Mouse (Mus musculus) small intestine, adult 2 months (tissue): Measurements from ENCODE around the gene Ago3. TPM values are rescaled to one million over a fixed set of nuclear protein-coding genes. Genes with fewer than 3 reads are reported as not detected.

Experiments used
- H3K27ac ChIP-seq: fragments of 200-500 bp; 2 replicates; pipeline ENCODE4 v1.5.1; 2012; ENCODE audit warnings: low read depth, low read length, control low read depth, inconsistent platforms; ENCODE audit not compliant: insufficient read depth
- H3K27me3 ChIP-seq: fragments of 200-500 bp; 2 replicates; pipeline ENCODE4 v1.6.1; 2012; ENCODE audit warnings: mild to moderate bottlenecking, moderate library complexity, low read length, inconsistent platforms; ENCODE audit not compliant: control insufficient read depth, insufficient read depth
- H3K36me3 ChIP-seq: fragments of 200-500 bp; 2 replicates; pipeline ENCODE4 v1.6.1; 2012; ENCODE audit warnings: mild to moderate bottlenecking, low read length, control low read depth, inconsistent platforms; ENCODE audit not compliant: control insufficient read depth, insufficient read depth
- H3K4me1 ChIP-seq: fragments of 200-500 bp; 2 replicates; pipeline ENCODE4 v1.6.1; 2012; ENCODE audit warnings: low read length, inconsistent platforms, mixed read lengths; ENCODE audit not compliant: control insufficient read depth, insufficient read depth, insufficient read length
- H3K4me3 ChIP-seq: fragments of 200-500 bp; 2 replicates; pipeline ENCODE4 v1.5.1; 2012; ENCODE audit warnings: low read depth, mild to moderate bottlenecking, control low read depth, inconsistent platforms, low read length, moderate library complexity
- CTCF ChIP-seq: fragments of 200-500 bp; IDR thresholded peaks from 2 replicates; pipeline ENCODE4 v1.5.1; 2012; ENCODE audit warnings: low read depth, mild to moderate bottlenecking, control low read depth, inconsistent platforms, low read length, moderate library complexity, mixed read lengths; ENCODE audit not compliant: insufficient replicate concordance, insufficient read length; ENCODE audit errors: extremely low read depth
- POLR2A ChIP-seq: fragments of 200-500 bp; IDR thresholded peaks from 2 replicates; pipeline ENCODE4 v1.6.1; 2012; ENCODE audit warnings: low read depth, mild to moderate bottlenecking, control low read depth, inconsistent platforms, low read length, moderate library complexity
- WGBS: fragments of 180-500 bp; shearing (Covaris S2); methylation state at CpG from one replicate; pipeline ENCODE4 v1.1.7; 2018; 5-methylcytosine and 5-hydroxymethylcytosine counted together
- polyA plus RNA-seq: library from polyadenylated mRNA; depleted of rRNA; stranded (reverse); fragments of >200 nt; gene quantifications from 2 replicates; pipeline ENCODE4 v1.2.3, GENCODE M21; 2012

The Ago3 gene
- polyA plus RNA-seq, 1 experiment, result 12.4 TPM

- H3K27ac ChIP-seq, result no peak overlapping the region
- peaks cover 24% of the 10 kb centered on the region for H3K27me3 ChIP-seq
- peaks cover 14% of the 10 kb centered on the region for H3K4me1 ChIP-seq
- no peak for TF ChIP-seq POLR2A
- no peak for TF ChIP-seq CTCF
- H3K36me3 ChIP-seq, result no peaks in the 10 kb centered on the region
- under 1% methylated on average over 49 of the region's 50 CpGs for WGBS
- H3K4me3 ChIP-seq, result peak overlapping the region; percentile 37
Observed at GRCm38 (mm10) chr4:126300916-126301583, 128.3 kb downstream of the Ago3 start.

GRCm38 (mm10) chr4:126296617-126297101, 132.7 kb downstream of the Ago3 start:
- no peaks in the 10 kb centered on the region for H3K36me3 ChIP-seq
- no peak overlapping the region for H3K27ac ChIP-seq
- under 1% methylated on average over 34 of the region's 34 CpGs for WGBS
- H3K4me3 ChIP-seq, result peak overlapping the region; percentile 41
- H3K4me1 ChIP-seq, result peaks cover 14% of the 10 kb centered on the region
- TF ChIP-seq CTCF (no peak), POLR2A (no peak)
- peaks cover 16% of the 10 kb centered on the region for H3K27me3 ChIP-seq

GRCm38 (mm10) chr4:126295937-126296336, 133.4 kb downstream of the Ago3 start:
- no peaks in the 10 kb centered on the region for H3K36me3 ChIP-seq
- no peak for TF ChIP-seq POLR2A
- TF ChIP-seq CTCF, result no peak
- H3K27me3 ChIP-seq, result peaks cover 9% of the 10 kb centered on the region
- 66% methylated on average over 4 of the region's 4 CpGs for WGBS
- no peak overlapping the region for H3K4me3 ChIP-seq
- no peak overlapping the region for H3K27ac ChIP-seq
- peaks cover 10% of the 10 kb centered on the region for H3K4me1 ChIP-seq

GRCm38 (mm10) chr4:126295152-126295551, 134.2 kb downstream of the Ago3 start:
- TF ChIP-seq CTCF (no peak), POLR2A (no peak)
- 65% methylated on average over 6 of the region's 6 CpGs for WGBS
- Histone ChIP-seq H3K36me3 (no peaks in the 10 kb centered on the region), H3K27ac (no peak overlapping the region), H3K4me1 (peaks cover 5% of the 10 kb centered on the region), H3K27me3 (peaks cover 1% of the 10 kb centered on the region), H3K4me3 (no peak overlapping the region)

- H3K4me3 ChIP-seq, result no peak overlapping the region
- no peak overlapping the region for H3K27ac ChIP-seq
- peaks cover 23% of the 10 kb centered on the region for H3K27me3 ChIP-seq
- H3K36me3 ChIP-seq, result no peaks in the 10 kb centered on the region
- 25% methylated on average over 13 of the region's 13 CpGs for WGBS
- TF ChIP-seq CTCF, result no peak
- TF ChIP-seq POLR2A, result no peak
- peaks cover 3% of the 10 kb centered on the region; the same call in 1 of the 2 replicates for H3K4me1 ChIP-seq
Observed at GRCm38 (mm10) chr4:126291196-126291595, 138.2 kb downstream of the Ago3 start.

- H3K36me3 ChIP-seq, result no peaks in the 10 kb centered on the region
- H3K27ac ChIP-seq, result no peak overlapping the region
- WGBS, result 80% methylated on average over 8 of the region's 8 CpGs
- TF ChIP-seq CTCF (no peak), POLR2A (no peak)
- H3K4me1 ChIP-seq, result peaks cover 3% of the 10 kb centered on the region; the same call in 1 of the 2 replicates
- H3K27me3 ChIP-seq, result peaks cover 26% of the 10 kb centered on the region
- no peak overlapping the region for H3K4me3 ChIP-seq
Observed at GRCm38 (mm10) chr4:126290314-126290713, 139.0 kb downstream of the Ago3 start.

- Histone ChIP-seq H3K27ac (no peak overlapping the region), H3K4me1 (peaks cover 3% of the 10 kb centered on the region; the same call in 1 of the 2 replicates), H3K4me3 (no peak overlapping the region), H3K36me3 (no peaks in the 10 kb centered on the region), H3K27me3 (peaks cover 33% of the 10 kb centered on the region)
- no peak for TF ChIP-seq CTCF
- no peak for TF ChIP-seq POLR2A
- 45% methylated on average over 17 of the region's 17 CpGs for WGBS
Observed at GRCm38 (mm10) chr4:126288085-126288666, 141.2 kb downstream of the Ago3 start.
